Mouse (Mus musculus) liver, embryonic 12.5 days (tissue): ENCODE results near the gene Spag4. TPM values are rescaled to one million over a fixed set of nuclear protein-coding genes. Genes with fewer than 3 reads are reported as not detected.
"Not testable (repeated sequence)": the region's sequence is repeated elsewhere in the genome, so short reads cannot be mapped to it uniquely, and the experiment has no call there.

Source experiments
- ATAC-seq: fragments of 200-750 bp; cut with Nextera tagmentation; 2 replicates; pipeline ENCODE4 v1.8.0; 2017; ENCODE audit warnings: moderate number of reproducible peaks, mild to moderate bottlenecking, moderate library complexity
- H3K27ac ChIP-seq: fragments of 300-500 bp; sonication (generic); 2 replicates; pipeline ENCODE4 v1.5.1; 2016; ENCODE audit warnings: mild to moderate bottlenecking
- H3K27me3 ChIP-seq: fragments of 300-500 bp; sonication (generic); replicated peaks from 2 replicates; pipeline ENCODE4 v1.6.1; 2016; ENCODE audit warnings: mild to moderate bottlenecking, moderate library complexity
- H3K36me3 ChIP-seq: fragments of 300-500 bp; sonication (generic); 2 replicates; pipeline ENCODE4 v1.6.1; 2016; ENCODE audit warnings: mild to moderate bottlenecking, moderate library complexity
- H3K4me1 ChIP-seq: fragments of 300-500 bp; sonication (generic); 2 replicates; pipeline ENCODE4 v1.6.1; 2016
- H3K4me2 ChIP-seq: fragments of 300-500 bp; sonication (generic); 2 replicates; pipeline ENCODE4 v1.6.1; 2016; ENCODE audit warnings: mild to moderate bottlenecking, moderate library complexity
- H3K4me3 ChIP-seq: fragments of 300-500 bp; sonication (generic); 2 replicates; pipeline ENCODE4 v1.5.1; 2016; ENCODE audit warnings: mild to moderate bottlenecking, moderate library complexity
- H3K9ac ChIP-seq: fragments of 300-500 bp; sonication (generic); 2 replicates; pipeline ENCODE4 v1.6.1; 2016; ENCODE audit warnings: mild to moderate bottlenecking, moderate library complexity
- H3K9me3 ChIP-seq: fragments of 300-500 bp; sonication (generic); replicated peaks from 2 replicates; pipeline ENCODE4 v1.6.1; 2016; ENCODE audit warnings: mild to moderate bottlenecking, moderate library complexity
- WGBS: fragments of 180-500 bp; shearing (Covaris S2); methylation state at CpG from one replicate; pipeline ENCODE4 v1.1.7; 2016; ENCODE audit not compliant: insufficient replicate concordance; 5-methylcytosine and 5-hydroxymethylcytosine counted together
- polyA plus RNA-seq: library from polyadenylated mRNA; unstranded; fragments of >200 nt; fragmentation: Nextera tagmentation; extraction: Ambion mirVana; gene quantifications from 2 replicates; pipeline ENCODE4 v1.2.1, GENCODE M21; 2016

Gene Spag4
- polyA plus RNA-seq, 1 experiment from 2014 or later, result 2.2 TPM

DNA sequence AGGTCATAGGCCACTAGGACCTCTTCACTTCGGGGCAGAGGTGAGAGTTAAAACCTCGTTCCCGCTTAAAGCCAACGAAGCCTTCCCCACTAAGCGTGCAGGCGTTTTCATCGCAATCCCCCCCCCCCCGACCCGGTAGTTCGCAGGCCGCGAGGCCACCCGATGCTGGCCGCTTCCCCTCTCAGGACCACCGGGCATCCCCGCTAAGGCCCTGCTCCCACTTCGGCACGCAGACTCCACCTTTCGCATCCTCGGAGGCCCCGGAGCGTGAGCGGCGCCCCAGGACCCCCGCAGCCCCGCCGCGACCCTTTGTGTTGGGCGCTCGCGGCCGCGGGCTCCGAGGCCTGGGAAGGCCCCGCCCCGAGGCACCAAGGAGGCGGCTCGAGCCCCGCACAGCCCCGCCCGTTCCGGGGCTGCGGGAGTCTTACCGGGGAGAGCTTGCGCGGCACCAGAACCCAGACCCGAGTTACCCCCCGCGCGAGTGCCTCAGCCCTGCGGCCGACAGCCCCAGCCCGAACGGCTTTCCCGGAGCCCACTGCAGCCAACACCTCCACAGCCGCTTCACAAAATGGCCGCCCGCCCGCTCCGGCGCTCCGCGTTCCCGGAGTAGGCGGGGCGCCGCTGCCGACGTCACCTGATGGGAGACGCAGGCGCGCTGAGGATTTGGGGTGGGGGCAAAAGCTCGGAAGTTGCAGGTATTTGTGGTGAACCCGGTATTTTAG, 46.5 kb downstream of the Spag4 start, which contains the start of the genes Cpne1 and Rbm12:
Gene Cpne1, minus strand, starts transcription at position 608 of the 722 bp plus-strand sequence.
Gene Rbm12, minus strand, starts transcription at position 621 of the 722 bp plus-strand sequence.
- Histone ChIP-seq H3K27ac (peak within 1 kb of the TSS; percentile 91), H3K4me1 (peaks cover 39% of the 10 kb centered on the region), H3K9me3 (no peaks in the 10 kb centered on the region), H3K4me2 (peak within 1 kb of the TSS; percentile 79), H3K27me3 (no peaks in the 10 kb centered on the region), H3K36me3 (peaks cover 17% of the 10 kb centered on the region; the same call in 1 of the 2 replicates), H3K9ac (peak within 1 kb of the TSS; percentile 94), H3K4me3 (peak within 1 kb of the TSS; percentile 95)
- ATAC-seq, result peak; percentile 89
- WGBS, result under 1% methylated on average over 68 of the region's 74 CpGs

DNA sequence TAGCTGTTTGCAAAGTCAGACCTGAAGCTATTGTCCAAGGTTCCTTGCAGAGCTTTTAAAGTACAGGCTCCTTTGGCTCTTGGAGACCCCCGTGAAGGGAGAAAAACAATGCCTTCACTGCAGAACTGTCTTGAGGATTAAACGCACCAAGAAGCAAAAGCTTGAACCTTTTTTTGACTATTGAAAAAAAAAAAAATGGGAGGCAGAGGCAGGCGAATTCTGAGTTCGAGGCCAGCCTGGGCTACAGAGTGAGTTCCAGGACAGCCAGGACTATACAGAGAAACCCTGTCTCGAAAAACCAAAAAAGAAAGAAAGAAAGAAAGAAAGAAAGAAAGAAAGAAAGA, 47.1 kb downstream of the Spag4 start:
- ATAC-seq, result not testable (repeated sequence)
- 13% methylated on average over 5 of the region's 5 CpGs for WGBS

GRCm38 (mm10) chr2:156119566-156119965, 54.6 kb downstream of the Spag4 start:
- H3K27ac ChIP-seq, result no peak overlapping the region
- H3K4me3 ChIP-seq, result no peak overlapping the region
- no peaks in the 10 kb centered on the region for H3K4me1 ChIP-seq
- no peaks in the 10 kb centered on the region for H3K9me3 ChIP-seq
- no peak for ATAC-seq
- no peak overlapping the region for H3K9ac ChIP-seq
- no peak overlapping the region for H3K4me2 ChIP-seq
- no peaks in the 10 kb centered on the region for H3K27me3 ChIP-seq
- peaks cover 18% of the 10 kb centered on the region for H3K36me3 ChIP-seq

More for the DNA sequence above, 47.1 kb downstream of the Spag4 start:
- H3K27me3 ChIP-seq, H3K9me3 ChIP-seq: not testable (repeated sequence)
- peaks cover 36% of the 10 kb centered on the region for H3K4me1 ChIP-seq
- peak overlapping the region; percentile 94 for H3K9ac ChIP-seq
- peak overlapping the region; percentile 91 for H3K27ac ChIP-seq
- H3K4me2 ChIP-seq, result peak overlapping the region; percentile 79
- H3K4me3 ChIP-seq, result peak overlapping the region; percentile 95
- H3K36me3 ChIP-seq, result peaks cover 13% of the 10 kb centered on the region; the same call in 1 of the 2 replicates

Other genes starting within 250 kb of the Spag4 start
- 6.0 and 6.6 TPM in 2 replicates for gene BC029722, start 245.7 kb upstream of the Spag4 start, polyA plus RNA-seq
- gene Eif6, start 238.2 kb upstream of the Spag4 start, polyA plus RNA-seq, result 186 and 198 TPM in 2 replicates
- 0.04 and 0.07 TPM in 2 replicates for gene Fam83c, start 230.3 kb upstream of the Spag4 start, polyA plus RNA-seq
- 51.0 and 56.6 TPM in 2 replicates for gene Uqcc1, start 134.9 kb upstream of the Spag4 start, polyA plus RNA-seq
- not detected in 2 replicates for gene Gm15557, start 124.4 kb upstream of the Spag4 start, polyA plus RNA-seq
- gene Gdf5, start 119.8 kb upstream of the Spag4 start, polyA plus RNA-seq, result 0.07 and 0.23 TPM in 2 replicates
- 20.7 and 21.4 TPM in 2 replicates for gene Cep250, start 108.7 kb upstream of the Spag4 start, polyA plus RNA-seq
- 1.3 and 1.6 TPM in 2 replicates for gene 6430550D23Rik, start 57.2 kb upstream of the Spag4 start, polyA plus RNA-seq
- gene Ergic3, start 57.1 kb upstream of the Spag4 start, polyA plus RNA-seq, result 100 and 104 TPM in 2 replicates
- not detected in 2 replicates for gene Fer1l4, start 12.2 kb upstream of the Spag4 start, polyA plus RNA-seq
- gene Cpne1, start 46.8 kb downstream of the Spag4 start, polyA plus RNA-seq, result 36.2 and 37.6 TPM in 2 replicates
- 15.5 and 17.2 TPM in 2 replicates for gene Rbm12, start 46.8 kb downstream of the Spag4 start, polyA plus RNA-seq
- gene Gm28036, start 61.9 kb downstream of the Spag4 start, polyA plus RNA-seq, result 11.1 and 11.6 TPM in 2 replicates
- gene Romo1, start 78.9 kb downstream of the Spag4 start, polyA plus RNA-seq, result 302 and 311 TPM in 2 replicates
- gene Nfs1, start 79.0 kb downstream of the Spag4 start, polyA plus RNA-seq, result 70.7 and 72.0 TPM in 2 replicates
- gene Rbm39, start 115.1 kb downstream of the Spag4 start, polyA plus RNA-seq, result 328 and 329 TPM in 2 replicates
- 22.1 and 26.2 TPM in 2 replicates for gene Phf20, start 131.3 kb downstream of the Spag4 start, polyA plus RNA-seq
- 2.0 TPM in 2 replicates for gene Cnbd2, start 247.1 kb downstream of the Spag4 start, polyA plus RNA-seq
- gene Scand1, start 247.5 kb downstream of the Spag4 start, polyA plus RNA-seq, result 57.4 and 65.1 TPM in 2 replicates